Mouse (Mus musculus) left cerebral cortex, postnatal 25 days (tissue): ENCODE results near the gene Wsb1. TPM values are rescaled to one million over a fixed set of nuclear protein-coding genes. Genes with fewer than 3 reads are reported as not detected.

Experiments used
- DNase-seq, 2 experiments: peaks; one replicate each; pipeline ENCODE4 v3.0.0; 2022; ENCODE audit warnings: low spot score in 2 of 2, mixed read lengths in 1 of 2
- intact Hi-C: fragments of 180-260 bp; cut with DNase I; formaldehyde crosslinking; loops from one replicate; pipeline ENCODE4 v1.15.1; 2025
- total RNA-seq, 2 experiments: library from RNA; stranded (reverse); gene quantifications; 2 replicates each; pipeline ENCODE4 v1.2.3; 2021

The Wsb1 gene
- total RNA-seq, 2 experiments from 2014 or later: 64.7 to 78.4 TPM

GRCm38 (mm10) chr11:79222661-79223060 is 31.8 kb downstream of the Wsb1 start:
- intact Hi-C loops: loop anchor here (10.0 kb wide), 1 partner anchor 202 kb away; no protein-coding TSS in a partner anchor
- no peak for DNase-seq

GRCm38 (mm10) chr11:79221641-79222040 is 32.8 kb downstream of the Wsb1 start:
- intact Hi-C loops: loop anchor here (10.0 kb wide), 1 partner anchor 203 kb away; no protein-coding TSS in a partner anchor
- no peak for DNase-seq

- DNase-seq: no peak
- intact Hi-C loops: no loop called here
Observed at GRCm38 (mm10) chr11:79218936-79219626, 35.4 kb downstream of the Wsb1 start.

GRCm38 (mm10) chr11:79218061-79218460 is 36.4 kb downstream of the Wsb1 start:
- intact Hi-C loops: no loop called here
- DNase-seq: no peak

GRCm38 (mm10) chr11:79217133-79217532 is 37.3 kb downstream of the Wsb1 start:
- DNase-seq: no peak
- intact Hi-C loops: no loop called here

GRCm38 (mm10) chr11:79215539-79215938 is 38.9 kb downstream of the Wsb1 start:
- no peak for DNase-seq
- intact Hi-C loops: loop anchor here (2.0 kb wide), 1 partner anchor 249 kb away; no protein-coding TSS in a partner anchor

GRCm38 (mm10) chr11:79214015-79214418 is 40.5 kb downstream of the Wsb1 start:
- intact Hi-C loops: loop anchor here (1.0 to 2.0 kb wide), 2 partner anchors 184 to 247 kb away; no protein-coding TSS in a partner anchor
- DNase-seq: peak; percentile 84 to 89

- intact Hi-C loops: no loop called here
Observed at GRCm38 (mm10) chr11:79209882-79210471, 44.5 kb downstream of the Wsb1 start.

GRCm38 (mm10) chr11:79209113-79209512 is 45.4 kb downstream of the Wsb1 start:
- DNase-seq: no peak
- intact Hi-C loops: no loop called here

More at GRCm38 (mm10) chr11:79209882-79210471, 44.5 kb downstream of the Wsb1 start:
- DNase-seq: no peak

- no peak for DNase-seq
- intact Hi-C loops: no loop called here
Observed at GRCm38 (mm10) chr11:79208462-79208861, 46.0 kb downstream of the Wsb1 start.

- intact Hi-C loops: no loop called here
- no peak for DNase-seq
Observed at GRCm38 (mm10) chr11:79207691-79208090, 46.8 kb downstream of the Wsb1 start.

- intact Hi-C loops: no loop called here
- DNase-seq: no peak
Observed at GRCm38 (mm10) chr11:79204444-79204843, 50.0 kb downstream of the Wsb1 start.

GRCm38 (mm10) chr11:79200502-79200901 is 54.0 kb downstream of the Wsb1 start:
- DNase-seq: no peak
- intact Hi-C loops: no loop called here

- DNase-seq: no peak
- intact Hi-C loops: no loop called here
Observed at GRCm38 (mm10) chr11:79198562-79198961, 55.9 kb downstream of the Wsb1 start.

- DNase-seq: no peak
- intact Hi-C loops: no loop called here
Observed at GRCm38 (mm10) chr11:79197846-79198235, 56.6 kb downstream of the Wsb1 start.

GRCm38 (mm10) chr11:79196876-79197845 is 57.3 kb downstream of the Wsb1 start:
- intact Hi-C loops: no loop called here
- DNase-seq: no peak

- intact Hi-C loops: no loop called here
- DNase-seq: no peak
Observed at GRCm38 (mm10) chr11:79196196-79196869, 58.1 kb downstream of the Wsb1 start.

GRCm38 (mm10) chr11:79192176-79192575 is 62.3 kb downstream of the Wsb1 start:
- DNase-seq: no peak
- intact Hi-C loops: no loop called here

- intact Hi-C loops: no loop called here
- peak; percentile 25 to 79 for DNase-seq
Observed at GRCm38 (mm10) chr11:79191214-79191613, 63.3 kb downstream of the Wsb1 start.
